Mouse (Mus musculus) E14TG2a.4 (cell line): ENCODE data around the gene Plscr1.

Source experiments
- H3K27me3 ChIP-seq: 2 replicates; pipeline ENCODE4 v1.6.1; 2014; ENCODE audit warnings: low read length, control low read depth; ENCODE audit not compliant: insufficient read depth
- H3K36me3 ChIP-seq: 2 replicates; pipeline ENCODE4 v1.6.1; 2014; ENCODE audit warnings: low read length, control low read depth; ENCODE audit not compliant: insufficient read depth
- H3K4me1 ChIP-seq: replicated peaks from 2 replicates; pipeline ENCODE4 v1.6.1; 2014; ENCODE audit warnings: low read depth, low read length, control low read depth
- H3K4me3 ChIP-seq: replicated peaks from 2 replicates; pipeline ENCODE4 v1.5.1; 2014; ENCODE audit warnings: mild to moderate bottlenecking, low read length
- H3K9me3 ChIP-seq: 2 replicates; pipeline ENCODE4 v1.6.1; 2014; ENCODE audit warnings: low read length, control low read depth
- CTCF ChIP-seq: conservative IDR thresholded peaks from 2 replicates; pipeline ENCODE4 v1.5.1; 2014; ENCODE audit warnings: low read length
- NANOG ChIP-seq: IDR thresholded peaks from 2 replicates; pipeline ENCODE4 v1.6.1; 2014; ENCODE audit warnings: borderline replicate concordance, low read length, mixed read lengths
- POU5F1 ChIP-seq: IDR thresholded peaks from 2 replicates; pipeline ENCODE4 v1.6.1; 2014; ENCODE audit warnings: low read length, borderline replicate concordance

The Plscr1 gene

GRCm38 (mm10) chr9:92282563-92283171, 33.1 kb downstream of the Plscr1 start:
- TF ChIP-seq POU5F1 = no peak
- no peak for TF ChIP-seq NANOG
- TF ChIP-seq CTCF = no peak
- Histone ChIP-seq H3K4me3 (no peak overlapping the region), H3K27me3 (no peaks in the 10 kb centered on the region), H3K4me1 (no peaks in the 10 kb centered on the region), H3K36me3 (no peaks in the 10 kb centered on the region), H3K9me3 (no peaks in the 10 kb centered on the region)

- H3K9me3 ChIP-seq = no peaks in the 10 kb centered on the region
- no peaks in the 10 kb centered on the region for H3K4me1 ChIP-seq
- no peaks in the 10 kb centered on the region for H3K27me3 ChIP-seq
- H3K36me3 ChIP-seq = no peaks in the 10 kb centered on the region
- TF ChIP-seq CTCF (no peak), NANOG (no peak), POU5F1 (no peak)
- H3K4me3 ChIP-seq = no peak overlapping the region
Observed at GRCm38 (mm10) chr9:92289675-92290074, 40.1 kb downstream of the Plscr1 start.

DNA sequence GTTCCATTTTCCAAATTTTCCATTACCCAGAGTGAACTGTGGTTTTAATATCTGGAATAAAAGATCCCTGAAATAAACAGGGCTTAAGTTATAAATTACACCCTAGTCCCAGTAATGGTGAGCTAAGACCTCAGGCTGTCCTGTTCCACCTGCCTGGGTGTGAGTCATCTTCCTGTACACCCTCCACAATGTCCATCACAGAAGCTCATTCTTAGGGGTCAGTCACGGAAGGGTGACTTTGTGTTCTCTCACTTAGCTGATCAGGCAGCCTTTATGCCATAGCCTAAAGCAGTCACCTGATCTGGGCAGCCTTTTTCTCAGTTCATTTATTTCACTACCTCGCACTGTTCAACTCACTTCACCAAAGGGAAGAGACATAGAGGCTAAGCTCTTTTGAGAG, 42.6 kb downstream of the Plscr1 start:
- Histone ChIP-seq H3K27me3 (no peaks in the 10 kb centered on the region), H3K4me1 (no peaks in the 10 kb centered on the region), H3K36me3 (no peaks in the 10 kb centered on the region), H3K4me3 (no peak overlapping the region), H3K9me3 (no peaks in the 10 kb centered on the region)
- TF ChIP-seq CTCF (no peak), POU5F1 (no peak), NANOG (no peak)

DNA sequence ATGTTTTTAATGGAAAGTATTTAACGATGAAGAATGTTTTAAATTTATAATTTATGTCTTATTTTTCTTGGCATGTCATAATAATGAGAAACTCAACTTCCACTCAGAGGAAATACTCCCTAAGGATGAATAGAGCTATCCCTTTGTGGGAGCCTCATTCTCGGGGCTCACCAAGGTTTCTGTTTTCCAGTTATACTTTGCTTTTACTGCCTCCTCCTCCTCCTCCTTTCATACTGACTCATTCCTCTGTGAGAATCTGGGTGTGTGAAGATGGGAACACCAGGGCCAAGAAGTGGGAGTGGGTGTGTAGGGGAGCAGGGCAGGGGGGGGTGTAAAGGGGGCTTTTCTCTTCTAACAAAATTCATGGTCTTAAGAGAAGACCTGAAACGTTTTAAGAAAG, 43.4 kb downstream of the Plscr1 start:
- no peaks in the 10 kb centered on the region for H3K4me1 ChIP-seq
- TF ChIP-seq NANOG (no peak), CTCF (no peak)
- H3K9me3 ChIP-seq = no peaks in the 10 kb centered on the region
- H3K4me3 ChIP-seq = no peak overlapping the region
- no peaks in the 10 kb centered on the region for H3K36me3 ChIP-seq
- no peaks in the 10 kb centered on the region for H3K27me3 ChIP-seq

DNA sequence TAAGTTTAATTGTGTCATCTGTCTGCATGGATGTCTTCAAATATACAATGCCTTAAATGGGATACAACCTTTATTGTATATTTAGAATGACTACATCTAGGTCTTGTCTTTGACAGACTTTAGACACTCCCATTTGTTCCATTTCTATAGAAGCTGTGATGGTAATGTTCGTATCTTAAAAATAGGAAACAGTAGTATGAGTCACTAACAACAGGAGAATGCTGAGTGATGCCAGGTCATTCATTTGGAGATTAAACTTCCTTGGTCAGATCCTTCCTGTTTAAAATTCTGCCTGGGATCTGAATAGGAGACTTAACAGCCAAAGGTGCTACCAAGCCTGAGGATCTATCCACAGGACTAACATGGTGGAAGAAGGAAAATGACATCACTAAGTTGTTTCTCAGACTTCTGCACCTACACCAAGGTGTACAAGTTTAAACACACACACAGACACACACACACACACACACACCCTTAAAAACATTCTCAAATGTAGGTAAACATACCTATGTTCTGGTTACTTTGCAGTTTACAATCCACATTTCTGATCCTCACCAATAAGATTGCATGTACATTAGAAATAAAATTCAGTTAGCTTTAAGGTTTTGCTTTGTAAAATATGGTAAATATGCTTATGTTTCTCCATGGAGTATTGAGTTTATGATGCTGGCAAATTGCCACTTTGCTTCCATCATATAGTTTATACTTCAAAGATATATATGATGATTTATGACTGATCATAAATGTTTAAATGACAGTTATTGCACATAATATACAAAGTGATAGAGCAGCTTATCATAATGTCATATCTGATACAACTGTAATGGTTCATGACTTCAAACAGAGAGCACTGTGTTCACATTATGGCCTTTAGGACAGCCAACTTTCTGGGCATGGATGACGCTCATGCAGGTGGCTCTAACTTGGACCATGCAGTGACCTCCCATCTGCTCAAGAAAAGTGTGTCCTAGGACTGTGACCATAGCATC, 44.3 kb downstream of the Plscr1 start:
- TF ChIP-seq CTCF = no peak
- no peak for TF ChIP-seq NANOG
- no peak for TF ChIP-seq POU5F1
- H3K4me3 ChIP-seq = no peak overlapping the region
- no peaks in the 10 kb centered on the region for H3K36me3 ChIP-seq
- no peaks in the 10 kb centered on the region for H3K27me3 ChIP-seq
- no peaks in the 10 kb centered on the region for H3K4me1 ChIP-seq
- no peaks in the 10 kb centered on the region for H3K9me3 ChIP-seq

GRCm38 (mm10) chr9:92298288-92298687, 48.7 kb downstream of the Plscr1 start:
- H3K4me3 ChIP-seq = no peak overlapping the region
- no peak for TF ChIP-seq POU5F1
- no peak for TF ChIP-seq CTCF
- no peak for TF ChIP-seq NANOG
- H3K9me3 ChIP-seq = no peaks in the 10 kb centered on the region
- no peaks in the 10 kb centered on the region for H3K36me3 ChIP-seq
- no peaks in the 10 kb centered on the region for H3K27me3 ChIP-seq
- no peaks in the 10 kb centered on the region for H3K4me1 ChIP-seq

GRCm38 (mm10) chr9:92301213-92301612, 51.7 kb downstream of the Plscr1 start:
- Histone ChIP-seq H3K27me3 (no peaks in the 10 kb centered on the region), H3K4me3 (no peak overlapping the region), H3K9me3 (no peaks in the 10 kb centered on the region), H3K4me1 (no peaks in the 10 kb centered on the region), H3K36me3 (no peaks in the 10 kb centered on the region)
- TF ChIP-seq POU5F1 (no peak), CTCF (no peak), NANOG (no peak)

GRCm38 (mm10) chr9:92305075-92305474, 55.5 kb downstream of the Plscr1 start:
- no peak overlapping the region for H3K4me3 ChIP-seq
- no peaks in the 10 kb centered on the region for H3K27me3 ChIP-seq
- no peaks in the 10 kb centered on the region for H3K9me3 ChIP-seq
- no peaks in the 10 kb centered on the region for H3K36me3 ChIP-seq
- no peaks in the 10 kb centered on the region for H3K4me1 ChIP-seq
- no peak for TF ChIP-seq CTCF
